In genomic region chr11:54522529-54523430, GRCm38 (mm10) we compare ENCODE assay signal across 8 mouse cellular contexts. TPM values are rescaled to one million over a fixed set of nuclear protein-coding genes. Genes with fewer than 3 reads are reported as not detected.
DNase-seq lines count a peak whose midpoint lies in the region; ATAC-seq lines count a peak whose summit lies in the region.

Gene Rapgef6, plus strand, starts transcription at chr11:54522847.

- peak within 1 kb of the TSS; percentile 75 for H3K4me3 ChIP-seq in hindbrain, embryonic 11.5 days (ENCODE audit: low read depth, low read length)

- H3K9ac ChIP-seq in hindbrain, embryonic 11.5 days (ENCODE audit: low read depth, low read length): peak within 1 kb of the TSS; percentile 69

- peak within 1 kb of the TSS; percentile 52 for H3K27ac ChIP-seq in hindbrain, embryonic 11.5 days (ENCODE audit: low read depth, low read length)

- H3K9me3 ChIP-seq in hindbrain, embryonic 11.5 days (ENCODE audit: control insufficient read depth, low read length): no peaks in the 10 kb centered on the region

- under 1% methylated on average over 73 of the region's 73 CpGs for WGBS in hindbrain, embryonic 11.5 days

- no peaks in the 10 kb centered on the region for H3K36me3 ChIP-seq in hindbrain, embryonic 11.5 days (ENCODE audit: control insufficient read depth, insufficient read depth, low read length)

- peaks cover 4% of the 10 kb centered on the region; the same call in 1 of the 2 replicates for H3K4me1 ChIP-seq in hindbrain, embryonic 11.5 days (replicated peaks; ENCODE audit: control insufficient read depth, insufficient read depth, low read length)

- DNase-seq in Muller cell, postnatal 12 days (ENCODE audit: inconsistent ontology term): peak; percentile 99
- DNase-seq in cerebellum, adult 9-11 months: peak; percentile 99
- peak; percentile 97 to 99 for DNase-seq in frontal cortex, adult 2 months (ENCODE audit: extremely low spot score in 1 of 2, low spot score in 1 of 2)
- peak; percentile 100 for DNase-seq in hindbrain, embryonic 11.5 days (ENCODE audit: low spot score)
- peak; percentile 98 for DNase-seq in layer of hippocampus, postnatal 10 days (ENCODE audit: low spot score in 2 of 2)
- DNase-seq in lung, postnatal 10 days: peak; percentile 99
- DNase-seq in ovary, postnatal 36 days (ENCODE audit: low spot score): peak; percentile 98
- peak; percentile 99 for DNase-seq in thymus, postnatal 25 days

- H3K4me2 ChIP-seq in hindbrain, embryonic 11.5 days (replicated peaks; ENCODE audit: low read depth, low read length): peak within 1 kb of the TSS; percentile 73

- H3K27me3 ChIP-seq in hindbrain, embryonic 11.5 days (ENCODE audit: control insufficient read depth, insufficient read depth, low read length): no peaks in the 10 kb centered on the region

- ATAC-seq in hindbrain, embryonic 11.5 days (ENCODE audit: low FRiP score): peak; percentile 96

RNA-seq across cellular contexts. Expression of gene Rapgef6, which starts in this region (rescaled TPM):
- polyA plus RNA-seq in frontal cortex, adult 2 months (2012; rRNA removed): 17.5 and 21.4 TPM in 2 replicates
- polyA plus RNA-seq in hindbrain, embryonic 11.5 days (2014; fragmentation: Nextera tagmentation; extraction: Ambion mirVana): 31.7 and 47.0 TPM in 2 replicates
- total RNA-seq in layer of hippocampus, postnatal 10 days (2021): 10 to 100 TPM; 35.9 to 43.7 TPM

Comparison
In these comparisons a context has a peak if more than half of its experiments do, and no peak if none do; other contexts are left out.
1. Peak in every context shown above with its lines: DNase-seq, ATAC-seq, H3K4me3 ChIP-seq and H3K27ac ChIP-seq.